Mouse (Mus musculus) limb, embryonic 13.5 days (tissue): ENCODE measurements around the gene Sorbs2. TPM values are rescaled to one million over a fixed set of nuclear protein-coding genes. Genes with fewer than 3 reads are reported as not detected.

ENCODE experiments used
- ATAC-seq: fragments of 200-750 bp; cut with Nextera tagmentation; 2 replicates; pipeline ENCODE4 v1.8.0; 2017; ENCODE audit warnings: low read depth, moderate number of reproducible peaks, moderate TSS enrichment; ENCODE audit not compliant: low FRiP score
- H3K27ac ChIP-seq: fragments of 300-500 bp; sonication (generic); 2 replicates; pipeline ENCODE4 v1.5.1; 2015; ENCODE audit warnings: inconsistent platforms, mild to moderate bottlenecking, moderate library complexity
- H3K27me3 ChIP-seq: fragments of 300-500 bp; sonication (generic); 2 replicates; pipeline ENCODE4 v1.6.1; 2015; ENCODE audit warnings: mild to moderate bottlenecking, inconsistent platforms
- H3K36me3 ChIP-seq: fragments of 300-500 bp; sonication (generic); 2 replicates; pipeline ENCODE4 v1.6.1; 2015; ENCODE audit warnings: inconsistent platforms, mild to moderate bottlenecking, moderate library complexity
- H3K4me1 ChIP-seq: fragments of 300-500 bp; sonication (generic); 2 replicates; pipeline ENCODE4 v1.6.1; 2015; ENCODE audit warnings: inconsistent platforms
- H3K4me2 ChIP-seq: fragments of 300-500 bp; sonication (generic); replicated peaks from 2 replicates; pipeline ENCODE4 v1.6.1; 2015; ENCODE audit warnings: inconsistent platforms, mild to moderate bottlenecking, moderate library complexity
- H3K4me3 ChIP-seq: fragments of 300-500 bp; sonication (generic); 2 replicates; pipeline ENCODE4 v1.5.1; 2015; ENCODE audit warnings: moderate library complexity, mild to moderate bottlenecking, inconsistent platforms
- H3K9ac ChIP-seq: fragments of 300-500 bp; sonication (generic); 2 replicates; pipeline ENCODE4 v1.6.1; 2015; ENCODE audit warnings: mild to moderate bottlenecking, inconsistent platforms
- H3K9me3 ChIP-seq: fragments of 300-500 bp; sonication (generic); 2 replicates; pipeline ENCODE4 v1.6.1; 2016; ENCODE audit warnings: inconsistent platforms
- WGBS: fragments of 180-500 bp; shearing (Covaris S2); methylation state at CpG from one replicate; pipeline ENCODE4 v1.1.7; 2015; 5-methylcytosine and 5-hydroxymethylcytosine counted together
- polyA plus RNA-seq: library from polyadenylated mRNA; unstranded; fragments of >200 nt; fragmentation: Nextera tagmentation; extraction: Ambion mirVana; gene quantifications from 2 replicates; pipeline ENCODE4 v1.2.1, GENCODE M21; 2015

The Sorbs2 gene
- polyA plus RNA-seq, 1 experiment from 2014 or later = 52.4 TPM

DNA sequence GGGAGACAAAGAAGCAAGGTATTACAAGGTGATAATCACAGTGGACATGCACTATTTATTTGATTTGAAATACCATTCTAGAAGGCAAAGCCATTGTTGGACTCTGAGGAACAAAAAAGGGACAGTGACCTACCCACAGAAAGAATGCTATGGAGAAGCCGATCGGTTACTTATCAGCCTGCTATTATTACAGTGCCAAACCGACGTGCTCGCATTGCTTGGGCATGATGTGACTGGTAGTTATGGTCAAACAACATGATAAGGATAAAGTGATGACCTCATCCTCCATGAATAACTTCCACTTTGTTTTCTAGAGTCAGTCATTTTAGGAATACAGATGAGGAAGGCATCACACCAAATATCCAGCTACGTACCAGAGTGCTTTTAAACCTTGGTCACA lies 99.4 kb downstream of the Sorbs2 start:
- H3K27me3 ChIP-seq = no peaks in the 10 kb centered on the region
- no peak overlapping the region for H3K4me2 ChIP-seq
- H3K4me1 ChIP-seq = no peaks in the 10 kb centered on the region
- H3K27ac ChIP-seq = no peak overlapping the region
- H3K9ac ChIP-seq = no peak overlapping the region
- ATAC-seq = no peak
- no peak overlapping the region for H3K4me3 ChIP-seq
- 85% methylated on average over 6 of the region's 6 CpGs for WGBS
- H3K9me3 ChIP-seq = no peaks in the 10 kb centered on the region
- no peaks in the 10 kb centered on the region for H3K36me3 ChIP-seq

DNA sequence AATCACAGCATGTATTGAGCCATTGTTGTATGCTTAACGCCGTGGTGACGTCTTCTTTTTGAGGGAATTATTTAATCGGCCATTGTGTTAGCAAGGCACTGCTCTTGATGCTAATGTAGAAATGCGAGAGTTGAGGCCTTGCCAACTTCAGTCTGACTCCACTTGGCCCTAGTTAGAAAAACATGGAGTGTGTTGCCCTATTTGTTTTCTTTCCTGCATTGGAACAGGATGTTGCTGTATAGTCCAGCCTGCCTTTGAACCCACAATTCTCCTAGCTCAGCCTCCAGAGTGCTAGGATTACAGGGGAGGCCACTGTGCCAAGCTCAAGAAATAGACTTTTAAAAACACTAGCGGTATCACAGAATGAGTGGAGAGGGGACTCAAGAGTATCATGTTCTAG lies 100.8 kb downstream of the Sorbs2 start:
- Histone ChIP-seq H3K27ac (no peak overlapping the region), H3K4me2 (no peak overlapping the region), H3K9ac (no peak overlapping the region), H3K4me3 (no peak overlapping the region), H3K9me3 (no peaks in the 10 kb centered on the region), H3K4me1 (no peaks in the 10 kb centered on the region), H3K27me3 (no peaks in the 10 kb centered on the region), H3K36me3 (no peaks in the 10 kb centered on the region)
- ATAC-seq = no peak
- WGBS = 91% methylated on average over 6 of the region's 6 CpGs

DNA sequence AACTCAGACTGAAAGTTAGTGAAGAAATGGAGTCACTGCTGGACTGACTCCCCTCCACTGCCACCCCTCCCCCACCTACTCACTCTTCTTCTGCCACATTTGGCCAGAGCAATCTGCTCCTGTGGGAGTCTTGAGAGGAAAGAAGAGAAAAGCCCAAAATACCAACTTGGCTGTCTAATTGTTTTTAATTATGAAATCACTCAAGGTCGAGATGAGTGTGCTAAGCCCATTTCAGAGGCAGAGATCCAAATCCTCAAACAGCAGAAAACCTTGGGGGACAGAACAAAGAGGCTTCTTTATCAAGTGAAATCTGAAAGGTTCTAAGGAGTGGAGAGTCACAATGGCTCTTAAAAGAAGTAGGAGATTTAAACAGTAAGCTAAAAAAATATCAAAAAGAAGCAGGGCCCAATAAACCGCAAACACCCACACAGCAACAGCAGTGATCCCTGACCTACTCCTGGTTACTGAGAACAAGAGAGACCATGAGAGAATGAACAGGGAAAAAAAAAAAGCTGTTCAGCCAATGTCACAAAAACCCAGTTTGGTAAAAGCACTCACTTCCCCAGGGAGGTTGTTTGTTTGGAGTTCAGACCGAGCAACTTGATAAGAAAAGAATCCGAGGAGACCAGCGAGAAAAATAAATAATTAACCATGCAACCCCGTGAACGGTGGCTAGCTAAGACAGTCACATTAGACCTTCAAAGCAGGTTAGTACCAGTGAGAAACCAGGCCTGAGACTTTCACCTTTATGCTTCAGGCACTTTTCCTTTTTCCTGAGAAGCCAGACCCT lies 103.0 kb downstream of the Sorbs2 start:
- no peak for ATAC-seq
- no peak overlapping the region for H3K4me3 ChIP-seq
- no peaks in the 10 kb centered on the region for H3K27me3 ChIP-seq
- no peaks in the 10 kb centered on the region for H3K36me3 ChIP-seq
- no peak overlapping the region for H3K9ac ChIP-seq
- no peaks in the 10 kb centered on the region for H3K9me3 ChIP-seq
- H3K4me1 ChIP-seq = no peaks in the 10 kb centered on the region; the same call in 1 of the 2 replicates
- 46% methylated on average over 7 of the region's 7 CpGs for WGBS
- H3K4me2 ChIP-seq = no peak overlapping the region
- H3K27ac ChIP-seq = no peak overlapping the region

DNA sequence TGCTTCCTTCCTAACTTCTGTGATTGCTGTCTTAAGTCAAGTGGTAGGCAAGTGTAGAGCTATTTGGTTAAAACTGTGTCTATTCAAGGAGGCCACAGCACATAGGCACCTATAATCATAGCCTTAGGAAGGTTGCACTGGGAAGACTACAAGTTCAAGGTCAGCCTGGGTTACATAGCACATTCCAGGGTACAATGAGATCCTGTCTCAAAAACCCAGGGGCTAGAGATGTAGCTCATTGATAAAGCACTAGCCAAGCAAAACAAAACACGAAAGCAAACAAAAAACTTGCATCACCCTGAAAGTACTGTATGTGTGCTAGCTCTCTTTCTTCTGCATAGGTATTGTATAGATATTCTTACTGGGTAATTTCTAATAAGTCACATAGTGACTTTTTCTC lies 103.7 kb downstream of the Sorbs2 start:
- H3K9ac ChIP-seq = no peak overlapping the region
- no peaks in the 10 kb centered on the region; the same call in 1 of the 2 replicates for H3K4me1 ChIP-seq
- H3K9me3 ChIP-seq = no peaks in the 10 kb centered on the region
- ATAC-seq = no peak
- whole genome bisulfite sequencing = 81% methylated on average over 1 of the region's 1 CpGs
- no peak overlapping the region for H3K4me3 ChIP-seq
- H3K27me3 ChIP-seq = no peaks in the 10 kb centered on the region
- no peaks in the 10 kb centered on the region for H3K36me3 ChIP-seq
- no peak overlapping the region for H3K27ac ChIP-seq
- H3K4me2 ChIP-seq = no peak overlapping the region

DNA sequence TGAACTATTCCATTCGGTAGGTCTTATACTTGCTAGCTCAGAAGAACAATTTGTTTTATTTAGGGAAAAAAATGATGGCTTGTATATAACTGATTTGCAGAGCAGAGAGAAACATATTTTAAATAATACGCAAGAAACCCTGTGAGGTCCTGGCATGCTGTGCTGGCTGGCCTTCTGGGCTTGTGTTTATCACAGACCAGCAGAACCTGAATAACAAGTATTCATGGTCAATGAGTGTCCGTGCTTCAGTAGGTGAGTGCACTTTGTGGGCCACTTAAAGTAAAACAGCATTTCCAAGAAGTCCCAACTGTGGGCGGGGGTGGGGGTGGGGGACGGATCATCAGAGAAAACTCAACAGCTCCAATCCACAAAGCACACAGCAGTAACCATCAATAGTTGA lies 107.0 kb downstream of the Sorbs2 start:
- WGBS = 46% methylated on average over 5 of the region's 5 CpGs
- Histone ChIP-seq H3K4me3 (no peak overlapping the region), H3K4me2 (no peak overlapping the region), H3K27ac (no peak overlapping the region), H3K27me3 (no peaks in the 10 kb centered on the region), H3K36me3 (no peaks in the 10 kb centered on the region), H3K4me1 (no peaks in the 10 kb centered on the region; the same call in 1 of the 2 replicates), H3K9me3 (no peaks in the 10 kb centered on the region), H3K9ac (no peak overlapping the region)
- no peak for ATAC-seq

DNA sequence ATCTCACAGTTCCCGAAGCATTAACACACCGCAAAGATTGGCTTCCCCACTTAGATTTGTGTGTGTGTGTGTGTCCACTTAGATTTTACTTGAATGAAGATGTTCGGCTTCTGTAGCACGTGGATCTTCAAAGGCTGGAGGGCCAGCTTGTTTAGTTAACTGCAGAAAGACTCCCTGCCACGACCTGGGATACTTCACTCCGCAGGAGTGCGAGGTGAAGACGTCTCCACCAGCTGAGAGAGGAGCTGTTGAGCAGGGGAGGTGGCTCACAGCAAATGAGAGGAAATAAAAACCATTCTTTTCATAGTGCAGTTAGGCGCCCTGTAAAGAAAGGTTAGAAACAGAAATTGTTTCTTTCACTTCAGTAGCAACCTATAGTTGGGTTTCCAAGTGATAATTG lies 107.5 kb downstream of the Sorbs2 start:
- Histone ChIP-seq H3K27ac (no peak overlapping the region), H3K36me3 (no peaks in the 10 kb centered on the region), H3K4me1 (no peaks in the 10 kb centered on the region; the same call in 1 of the 2 replicates), H3K4me2 (no peak overlapping the region), H3K9me3 (no peaks in the 10 kb centered on the region), H3K4me3 (no peak overlapping the region), H3K27me3 (no peaks in the 10 kb centered on the region), H3K9ac (no peak overlapping the region)
- 14% methylated on average over 9 of the region's 9 CpGs for WGBS
- ATAC-seq = no peak

DNA sequence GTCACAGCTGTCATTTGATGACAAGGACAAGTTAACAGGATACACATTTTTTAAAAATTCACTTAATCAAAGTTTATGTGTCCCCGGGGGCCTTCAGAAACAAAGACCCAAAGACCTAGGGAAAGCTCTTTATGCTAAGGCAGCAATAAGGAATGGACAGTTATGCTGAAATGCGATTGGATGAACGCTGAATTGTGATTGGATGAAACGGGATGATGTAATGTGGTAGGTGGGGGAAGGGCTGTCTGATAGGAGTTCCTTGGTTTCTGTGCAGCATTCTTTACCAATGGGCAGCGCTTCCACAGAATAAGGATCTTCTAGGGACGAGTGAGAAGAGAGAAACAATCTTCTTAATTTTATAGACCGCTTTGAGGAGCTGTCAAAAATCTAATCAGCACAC lies 108.0 kb downstream of the Sorbs2 start:
- no peaks in the 10 kb centered on the region; the same call in 1 of the 2 replicates for H3K4me1 ChIP-seq
- 51% methylated on average over 7 of the region's 7 CpGs for WGBS
- no peak overlapping the region for H3K4me3 ChIP-seq
- H3K36me3 ChIP-seq = no peaks in the 10 kb centered on the region
- no peaks in the 10 kb centered on the region for H3K9me3 ChIP-seq
- no peak overlapping the region for H3K4me2 ChIP-seq
- no peak overlapping the region for H3K9ac ChIP-seq
- no peaks in the 10 kb centered on the region for H3K27me3 ChIP-seq
- no peak for ATAC-seq
- H3K27ac ChIP-seq = no peak overlapping the region

DNA sequence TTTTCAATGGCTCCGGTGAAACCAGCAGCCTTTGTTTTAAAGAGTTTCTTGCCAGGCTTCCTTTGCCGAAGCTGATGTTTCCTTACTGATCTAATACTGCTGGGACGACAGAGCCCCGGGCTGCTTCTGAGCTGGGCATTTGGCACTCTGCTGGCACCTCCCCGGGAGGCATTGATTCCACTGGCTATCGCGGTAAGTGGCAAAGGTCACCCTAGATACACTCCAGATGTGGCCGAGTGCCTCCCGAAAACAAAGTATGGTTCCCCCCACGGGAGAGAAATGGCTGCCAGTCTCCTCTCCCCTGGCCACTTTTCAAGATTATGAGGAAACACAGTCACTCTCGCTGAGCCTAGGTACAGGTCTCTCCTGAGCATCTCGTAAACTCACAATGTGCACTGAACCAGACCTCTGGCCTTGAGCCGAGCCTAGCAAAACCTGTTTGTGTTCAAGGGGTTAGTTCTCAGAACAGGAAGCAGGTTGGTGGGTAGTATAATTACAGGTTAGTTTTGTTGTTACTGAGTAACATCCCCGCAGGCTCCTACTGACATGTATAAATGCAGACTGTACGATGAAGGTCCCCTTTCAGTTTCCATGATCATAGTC lies 114.1 kb downstream of the Sorbs2 start:
- peaks cover 4% of the 10 kb centered on the region; the same call in 1 of the 2 replicates for H3K4me1 ChIP-seq
- H3K4me3 ChIP-seq = no peak overlapping the region
- no peaks in the 10 kb centered on the region for H3K36me3 ChIP-seq
- H3K27ac ChIP-seq = no peak overlapping the region
- no peaks in the 10 kb centered on the region for H3K9me3 ChIP-seq
- peak overlapping the region; percentile 23; the same call in 1 of the 2 replicates for H3K4me2 ChIP-seq
- no peak for ATAC-seq
- H3K27me3 ChIP-seq = no peaks in the 10 kb centered on the region
- H3K9ac ChIP-seq = no peak overlapping the region
- 32% methylated on average over 15 of the region's 15 CpGs for WGBS

DNA sequence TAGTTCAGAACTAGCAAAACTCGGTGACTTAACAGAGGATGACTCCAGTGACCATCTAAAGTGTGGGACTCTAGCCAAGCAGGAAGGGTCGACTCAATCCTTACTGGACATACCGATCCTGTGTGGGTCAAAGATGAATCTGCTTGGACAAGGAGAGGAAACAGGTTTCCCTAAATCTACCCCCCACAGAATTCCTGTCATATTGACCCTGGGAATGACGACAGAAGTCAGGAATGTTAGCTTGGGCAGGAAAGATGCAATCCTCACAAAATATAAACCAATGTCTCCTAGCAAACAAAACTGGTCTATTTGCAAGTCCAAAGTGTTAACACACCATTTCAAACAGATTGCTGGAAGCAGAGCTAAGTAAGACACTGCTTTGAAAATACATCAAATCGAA lies 118.8 kb downstream of the Sorbs2 start:
- H3K27me3 ChIP-seq = no peaks in the 10 kb centered on the region
- peaks cover 11% of the 10 kb centered on the region for H3K4me1 ChIP-seq
- ATAC-seq = no peak
- no peaks in the 10 kb centered on the region for H3K36me3 ChIP-seq
- H3K4me2 ChIP-seq = no peak overlapping the region
- no peaks in the 10 kb centered on the region for H3K9me3 ChIP-seq
- H3K4me3 ChIP-seq = no peak overlapping the region
- H3K9ac ChIP-seq = no peak overlapping the region
- H3K27ac ChIP-seq = no peak overlapping the region
- 63% methylated on average over 5 of the region's 5 CpGs for WGBS

DNA sequence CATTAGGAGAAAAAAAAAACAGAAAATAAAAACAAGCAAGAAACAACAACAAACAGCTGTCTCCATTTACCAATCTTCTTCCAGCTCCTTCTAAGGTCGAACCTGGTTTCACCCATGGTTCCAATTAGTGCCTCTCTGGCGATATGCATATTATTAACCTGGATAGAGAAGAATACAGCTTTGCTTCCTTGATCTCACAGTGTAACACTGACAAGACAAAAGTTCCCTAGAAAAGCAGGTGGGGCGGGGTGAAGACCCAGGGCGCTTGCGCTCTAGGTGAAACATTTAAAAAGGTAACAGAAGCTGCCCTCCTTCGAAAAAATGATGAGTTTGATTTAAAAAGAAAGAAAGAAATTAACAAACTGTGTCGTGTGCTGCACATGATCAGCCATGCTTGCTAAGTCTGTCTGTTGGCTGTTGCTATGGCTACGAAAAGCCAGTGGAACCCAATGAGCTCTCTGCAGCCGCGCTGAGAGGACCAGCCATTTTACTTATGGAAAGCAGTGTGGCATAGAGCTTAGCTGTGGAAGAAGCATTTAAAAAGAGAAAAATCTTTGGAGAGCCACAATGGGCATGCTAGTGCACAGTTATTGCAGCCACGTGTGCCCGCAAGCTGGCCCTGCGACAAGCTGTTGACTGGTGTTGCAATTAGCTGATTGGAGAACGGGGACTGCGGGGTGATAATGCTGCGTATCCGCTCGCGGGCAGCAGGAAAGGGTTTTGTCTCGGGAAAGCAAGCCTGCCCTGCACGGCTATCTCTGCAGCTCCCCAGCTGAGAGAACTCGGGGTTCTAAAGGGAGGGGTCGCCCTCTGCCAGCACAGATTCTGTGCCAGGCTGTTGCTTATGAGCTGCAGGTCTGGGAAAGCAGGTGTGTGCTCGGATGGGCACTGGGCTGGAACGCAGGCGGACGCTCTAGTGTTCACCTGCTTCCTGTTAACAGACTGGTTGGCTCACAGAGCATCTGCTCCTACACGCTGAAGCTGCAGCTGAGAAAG lies 120.0 kb downstream of the Sorbs2 start:
- Histone ChIP-seq H3K4me3 (peak overlapping the region; percentile 60), H3K4me1 (peaks cover 7% of the 10 kb centered on the region), H3K4me2 (peak overlapping the region; percentile 89), H3K9me3 (no peaks in the 10 kb centered on the region), H3K36me3 (no peaks in the 10 kb centered on the region), H3K9ac (peak overlapping the region; percentile 78), H3K27me3 (no peaks in the 10 kb centered on the region), H3K27ac (peak overlapping the region; percentile 88)
- ATAC-seq = peak; percentile 92
- WGBS = 1% methylated on average over 28 of the region's 28 CpGs

DNA sequence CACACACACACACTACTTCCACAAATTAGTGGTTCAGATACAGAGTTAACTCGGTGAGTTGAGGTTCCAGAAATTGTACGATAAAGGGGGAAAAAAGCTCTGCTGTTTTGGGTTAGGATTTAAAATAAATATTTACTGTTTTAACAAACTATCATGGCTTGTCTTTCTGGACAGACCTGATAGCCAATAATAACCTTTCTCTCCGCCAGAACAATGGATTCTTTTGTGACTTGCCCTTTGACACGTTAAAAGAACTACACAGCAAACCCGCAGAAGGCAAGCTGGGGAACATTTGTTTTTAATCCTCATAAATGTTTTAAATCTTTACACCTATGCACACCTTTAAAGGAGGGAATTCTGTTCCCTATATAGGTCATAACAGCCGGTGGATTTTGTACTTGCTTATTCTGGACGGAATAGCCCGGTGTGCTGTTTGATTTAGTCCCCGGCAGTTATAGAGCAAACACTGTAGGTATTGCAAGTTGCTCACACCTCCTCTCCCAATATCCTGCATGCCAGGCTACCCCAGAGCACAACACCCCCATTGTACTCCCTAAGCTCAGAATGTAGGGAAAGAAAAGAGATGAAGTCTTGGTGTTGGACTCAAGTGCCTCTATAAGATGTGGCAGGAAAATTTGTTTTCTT lies 121.0 kb downstream of the Sorbs2 start:
- no peaks in the 10 kb centered on the region for H3K36me3 ChIP-seq
- H3K4me1 ChIP-seq = peaks cover 7% of the 10 kb centered on the region
- H3K27ac ChIP-seq = peak overlapping the region; percentile 88
- ATAC-seq = no peak
- H3K4me3 ChIP-seq = peak overlapping the region; percentile 60
- H3K9me3 ChIP-seq = no peaks in the 10 kb centered on the region
- no peaks in the 10 kb centered on the region for H3K27me3 ChIP-seq
- 24% methylated on average over 9 of the region's 9 CpGs for WGBS
- H3K4me2 ChIP-seq = peak overlapping the region; percentile 89
- peak overlapping the region; percentile 78; the same call in 1 of the 2 replicates for H3K9ac ChIP-seq
